Mouse (Mus musculus): ENCODE results near the gene Dydc2.

The Dydc2 gene

DNA sequence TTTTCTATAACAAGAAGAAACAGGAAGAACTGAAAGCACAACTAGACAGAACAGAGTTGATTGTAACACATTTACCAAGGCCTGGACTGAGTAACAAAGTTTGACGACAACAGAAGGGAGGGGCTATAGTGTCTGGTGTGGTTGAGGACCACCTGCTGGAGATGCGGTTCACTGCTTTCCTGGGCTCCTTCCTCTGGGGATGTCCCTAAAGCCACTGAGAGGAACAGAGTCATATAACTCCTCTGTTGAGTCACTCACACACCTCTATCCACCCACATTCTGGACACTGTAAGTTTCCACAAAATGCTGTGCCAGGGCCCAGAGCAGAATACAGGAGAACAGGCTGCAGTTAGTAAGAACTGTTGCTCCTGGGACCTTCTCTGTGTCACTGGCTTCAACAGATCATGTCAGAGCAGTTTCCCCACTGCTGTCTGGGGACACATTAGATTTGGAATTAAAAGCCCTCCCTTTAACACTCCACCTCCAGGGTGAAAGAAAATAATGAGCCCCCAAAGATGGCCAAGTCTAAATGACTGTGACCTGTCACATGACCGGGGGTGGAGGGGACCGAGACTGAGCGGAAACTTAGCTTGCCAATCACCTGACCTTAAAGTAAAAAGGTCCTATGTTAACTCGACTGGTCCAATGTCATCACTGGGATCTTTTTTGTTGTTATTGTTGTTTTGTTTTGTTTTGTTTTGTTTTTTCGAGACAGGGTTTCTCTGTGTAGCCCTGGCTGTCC, 68.9 kb downstream of the Dydc2 start:
- no peak for DNase-seq (ENCODE audit: low read depth)
